Mouse (Mus musculus) forebrain, embryonic 11.5 days (tissue): ENCODE measurements at regions not wholly inside any gene's neighbourhood (a gene's known extent, or its start where the extent isn't known, plus 50 kb on each side); places are given as distances from the start of the nearest gene placed in this dataset.

Source experiments
- ATAC-seq: fragments of 200-750 bp; cut with Nextera tagmentation; replicated peaks from 2 replicates; pipeline ENCODE4 v1.8.0; 2017; ENCODE audit warnings: moderate TSS enrichment; ENCODE audit not compliant: low FRiP score
- DNase-seq: peaks from one replicate; pipeline ENCODE4 v3.0.0-alpha.2; 2017; ENCODE audit warnings: low spot score
- H3K27ac ChIP-seq: fragments of 300-500 bp; sonication (generic); 2 replicates; pipeline ENCODE4 v1.5.1; 2014; ENCODE audit warnings: low read depth, low read length
- H3K27me3 ChIP-seq: fragments of 300-500 bp; sonication (generic); 2 replicates; pipeline ENCODE4 v1.6.1; 2014; ENCODE audit warnings: mild to moderate bottlenecking, low read length, mixed read lengths; ENCODE audit not compliant: control insufficient read depth, insufficient read depth
- H3K36me3 ChIP-seq: fragments of 300-500 bp; sonication (generic); 2 replicates; pipeline ENCODE4 v1.6.1; 2014; ENCODE audit warnings: mild to moderate bottlenecking, low read length, moderate library complexity, mixed read lengths; ENCODE audit not compliant: control insufficient read depth, insufficient read depth
- H3K4me1 ChIP-seq: fragments of 300-500 bp; sonication (generic); replicated peaks from 2 replicates; pipeline ENCODE4 v1.6.1; 2014; ENCODE audit warnings: low read length, mixed read lengths; ENCODE audit not compliant: control insufficient read depth, insufficient read depth
- H3K4me2 ChIP-seq: fragments of 300-500 bp; sonication (generic); 2 replicates; pipeline ENCODE4 v1.6.1; 2014; ENCODE audit warnings: low read depth, mild to moderate bottlenecking, low read length, moderate library complexity, mixed read lengths; ENCODE audit not compliant: severe bottlenecking
- H3K4me3 ChIP-seq: fragments of 300-500 bp; sonication (generic); 2 replicates; pipeline ENCODE4 v1.5.1; 2014; ENCODE audit warnings: low read depth, low read length
- H3K9ac ChIP-seq: fragments of 300-500 bp; sonication (generic); 2 replicates; pipeline ENCODE4 v1.6.1; 2014; ENCODE audit warnings: low read length
- H3K9me3 ChIP-seq: fragments of 300-500 bp; sonication (generic); 2 replicates; pipeline ENCODE4 v1.6.1; 2016; ENCODE audit warnings: low read length, mixed read lengths; ENCODE audit not compliant: control insufficient read depth
- WGBS: fragments of 180-500 bp; shearing (Covaris S2); extraction: QIAGEN DNeasy Blood & Tissue Kit; methylation state at CpG from one replicate; pipeline ENCODE4 v1.1.7; 2014; 5-methylcytosine and 5-hydroxymethylcytosine counted together

- 70% methylated on average over 6 of the region's 6 CpGs for WGBS
- no peak overlapping the region for H3K4me3 ChIP-seq
- no peaks in the 10 kb centered on the region for H3K36me3 ChIP-seq
Measured at GRCm38 (mm10) chr15:97620261-97620660, 85.4 kb downstream of the Rpap3 start.

GRCm38 (mm10) chr15:97619764-97620163 lies 85.9 kb downstream of the Rpap3 start:
- Histone ChIP-seq H3K4me2 (no peak overlapping the region), H3K9ac (no peak overlapping the region), H3K27me3 (no peaks in the 10 kb centered on the region), H3K4me3 (no peak overlapping the region), H3K4me1 (no peaks in the 10 kb centered on the region), H3K9me3 (no peaks in the 10 kb centered on the region), H3K36me3 (no peaks in the 10 kb centered on the region), H3K27ac (no peak overlapping the region)
- ATAC-seq (no peak), DNase-seq (no peak)
- WGBS, result 91% methylated on average over 7 of the region's 7 CpGs

More at GRCm38 (mm10) chr15:97620261-97620660, 85.4 kb downstream of the Rpap3 start:
- no peak overlapping the region for H3K9ac ChIP-seq
- DNase-seq (peak; percentile 45), ATAC-seq (no peak)
- no peaks in the 10 kb centered on the region for H3K27me3 ChIP-seq
- no peaks in the 10 kb centered on the region for H3K4me1 ChIP-seq
- H3K4me2 ChIP-seq, result no peak overlapping the region
- no peak overlapping the region for H3K27ac ChIP-seq
- no peaks in the 10 kb centered on the region for H3K9me3 ChIP-seq

GRCm38 (mm10) chr15:97612325-97612724 lies 93.3 kb downstream of the Rpap3 start:
- no peak overlapping the region for H3K9ac ChIP-seq
- no peak overlapping the region for H3K4me3 ChIP-seq
- no peaks in the 10 kb centered on the region for H3K27me3 ChIP-seq
- ATAC-seq, result no peak
- no peaks in the 10 kb centered on the region for H3K36me3 ChIP-seq
- H3K9me3 ChIP-seq, result no peaks in the 10 kb centered on the region
- peak; percentile 44 for DNase-seq
- WGBS, result 92% methylated on average over 2 of the region's 2 CpGs
- no peaks in the 10 kb centered on the region; the same call in 1 of the 2 replicates for H3K4me1 ChIP-seq
- no peak overlapping the region for H3K4me2 ChIP-seq
- no peak overlapping the region for H3K27ac ChIP-seq

GRCm38 (mm10) chr15:97610767-97611166 lies 94.9 kb downstream of the Rpap3 start:
- ATAC-seq, result no peak
- 79% methylated on average over 4 of the region's 4 CpGs for WGBS

GRCm38 (mm10) chr15:97609496-97609895 lies 96.1 kb downstream of the Rpap3 start:
- H3K4me3 ChIP-seq, result no peak overlapping the region
- DNase-seq, result peak; percentile 35
- no peak overlapping the region for H3K9ac ChIP-seq
- no peaks in the 10 kb centered on the region; the same call in 1 of the 2 replicates for H3K27me3 ChIP-seq
- 78% methylated on average over 7 of the region's 7 CpGs for WGBS
- no peaks in the 10 kb centered on the region for H3K9me3 ChIP-seq
- H3K4me1 ChIP-seq, result peaks cover 8% of the 10 kb centered on the region; the same call in 1 of the 2 replicates
- no peak overlapping the region for H3K4me2 ChIP-seq
- H3K27ac ChIP-seq, result no peak overlapping the region
- H3K36me3 ChIP-seq, result no peaks in the 10 kb centered on the region
- ATAC-seq, result no peak

More at GRCm38 (mm10) chr15:97610767-97611166, 94.9 kb downstream of the Rpap3 start:
- DNase-seq, result peak; percentile 4
- no peak overlapping the region for H3K27ac ChIP-seq
- H3K9ac ChIP-seq, result no peak overlapping the region
- peaks cover 8% of the 10 kb centered on the region; the same call in 1 of the 2 replicates for H3K4me1 ChIP-seq
- H3K4me3 ChIP-seq, result no peak overlapping the region
- H3K9me3 ChIP-seq, result no peaks in the 10 kb centered on the region
- H3K27me3 ChIP-seq, result no peaks in the 10 kb centered on the region
- H3K4me2 ChIP-seq, result no peak overlapping the region
- H3K36me3 ChIP-seq, result no peaks in the 10 kb centered on the region

- Histone ChIP-seq H3K27ac (no peak overlapping the region), H3K4me3 (no peak overlapping the region), H3K4me1 (peaks cover 8% of the 10 kb centered on the region; the same call in 1 of the 2 replicates), H3K9ac (no peak overlapping the region), H3K9me3 (no peaks in the 10 kb centered on the region), H3K4me2 (no peak overlapping the region), H3K27me3 (no peaks in the 10 kb centered on the region; the same call in 1 of the 2 replicates), H3K36me3 (no peaks in the 10 kb centered on the region)
- 84% methylated on average over 7 of the region's 7 CpGs for WGBS
- no peak for ATAC-seq
- DNase-seq, result peak; percentile 45
Measured at GRCm38 (mm10) chr15:97608651-97609050, 97.0 kb downstream of the Rpap3 start.

- 0 out of 2 replicates have a peak overlapping the region, but pooled peaks have one; percentile 20 for H3K9ac ChIP-seq
- ATAC-seq, result no peak; the same call in 1 of the 2 replicates
Measured at GRCm38 (mm10) chr15:97607617-97608206, 97.9 kb downstream of the Rpap3 start.

GRCm38 (mm10) chr15:97606630-97607381 lies 98.8 kb downstream of the Rpap3 start:
- peak; percentile 90 for ATAC-seq
- Histone ChIP-seq H3K36me3 (no peaks in the 10 kb centered on the region), H3K27ac (peak overlapping the region; percentile 78), H3K27me3 (no peaks in the 10 kb centered on the region; the same call in 1 of the 2 replicates), H3K4me1 (peaks cover 8% of the 10 kb centered on the region; the same call in 1 of the 2 replicates), H3K4me3 (peak overlapping the region; percentile 24), H3K9ac (peak overlapping the region; percentile 47), H3K4me2 (peak overlapping the region; percentile 65), H3K9me3 (no peaks in the 10 kb centered on the region)
- WGBS, result 6% methylated on average over 25 of the region's 25 CpGs
- DNase-seq, result peak; percentile 86

More at GRCm38 (mm10) chr15:97607617-97608206, 97.9 kb downstream of the Rpap3 start:
- Histone ChIP-seq H3K4me1 (peaks cover 8% of the 10 kb centered on the region; the same call in 1 of the 2 replicates), H3K27ac (no peak overlapping the region), H3K36me3 (no peaks in the 10 kb centered on the region), H3K27me3 (no peaks in the 10 kb centered on the region; the same call in 1 of the 2 replicates), H3K4me2 (no peak overlapping the region), H3K4me3 (no peak overlapping the region), H3K9me3 (no peaks in the 10 kb centered on the region)
- peak; percentile 50 for DNase-seq
- 58% methylated on average over 15 of the region's 15 CpGs for WGBS
